Mouse (Mus musculus) midbrain, embryonic 15.5 days (tissue): ENCODE results near the gene Hoxb7. TPM values are rescaled to one million over a fixed set of nuclear protein-coding genes. Genes with fewer than 3 reads are reported as not detected.

ENCODE experiments used
- ATAC-seq: fragments of 200-750 bp; cut with Nextera tagmentation; replicated peaks from 2 replicates; pipeline ENCODE4 v1.8.0; 2017; ENCODE audit warnings: moderate TSS enrichment
- H3K27ac ChIP-seq: fragments of 300-500 bp; sonication (generic); 2 replicates; pipeline ENCODE4 v1.5.1; 2015; ENCODE audit warnings: mild to moderate bottlenecking, inconsistent platforms
- H3K27me3 ChIP-seq: fragments of 300-500 bp; sonication (generic); replicated peaks from 2 replicates; pipeline ENCODE4 v1.6.1; 2015; ENCODE audit warnings: inconsistent platforms
- H3K36me3 ChIP-seq: fragments of 300-500 bp; sonication (generic); replicated peaks from 2 replicates; pipeline ENCODE4 v1.6.1; 2015; ENCODE audit warnings: inconsistent platforms
- H3K4me1 ChIP-seq: fragments of 300-500 bp; sonication (generic); 2 replicates; pipeline ENCODE4 v1.6.1; 2015; ENCODE audit warnings: inconsistent platforms
- H3K4me2 ChIP-seq: fragments of 300-500 bp; sonication (generic); 2 replicates; pipeline ENCODE4 v1.6.1; 2015; ENCODE audit warnings: inconsistent platforms, mild to moderate bottlenecking, moderate library complexity
- H3K4me3 ChIP-seq: fragments of 300-500 bp; sonication (generic); 2 replicates; pipeline ENCODE4 v1.5.1; 2015; ENCODE audit warnings: mild to moderate bottlenecking, inconsistent platforms
- H3K9ac ChIP-seq: fragments of 300-500 bp; sonication (generic); 2 replicates; pipeline ENCODE4 v1.6.1; 2015; ENCODE audit warnings: mild to moderate bottlenecking, inconsistent platforms
- H3K9me3 ChIP-seq: fragments of 300-500 bp; sonication (generic); 2 replicates; pipeline ENCODE4 v1.6.1; 2016; ENCODE audit warnings: inconsistent platforms
- whole genome bisulfite sequencing: fragments of 180-500 bp; shearing (Covaris S2); methylation state at CpG from one replicate; pipeline ENCODE4 v1.1.7; 2015; ENCODE audit warnings: mixed read lengths; 5-methylcytosine and 5-hydroxymethylcytosine counted together
- polyA plus RNA-seq: library from polyadenylated mRNA; unstranded; fragments of >200 nt; fragmentation: Nextera tagmentation; extraction: Ambion mirVana; gene quantifications from 2 replicates; pipeline ENCODE4 v1.2.1, GENCODE M21; 2015

Gene Hoxb7
- polyA plus RNA-seq, 1 experiment from 2014 or later, result not detected

DNA sequence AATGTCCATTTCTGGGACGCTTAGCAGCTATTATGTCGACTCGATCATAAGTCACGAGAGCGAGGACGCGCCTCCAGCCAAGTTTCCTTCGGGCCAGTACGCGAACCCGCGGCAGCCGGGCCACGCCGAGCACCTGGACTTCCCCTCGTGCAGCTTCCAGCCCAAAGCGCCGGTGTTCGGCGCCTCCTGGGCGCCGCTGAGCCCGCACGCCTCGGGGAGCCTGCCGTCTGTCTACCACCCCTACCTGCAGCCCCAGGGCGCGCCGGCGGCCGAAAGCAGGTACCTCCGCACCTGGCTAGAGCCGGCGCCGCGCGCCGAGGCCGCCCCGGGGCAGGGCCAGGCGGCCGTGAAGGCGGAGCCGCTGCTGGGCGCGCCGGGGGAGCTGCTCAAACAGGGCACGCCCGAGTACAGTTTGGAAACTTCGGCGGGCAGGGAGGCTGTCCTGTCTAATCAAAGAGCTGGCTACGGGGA is 14.8 kb upstream of the Hoxb7 start:
- Histone ChIP-seq H3K27me3 (peaks cover 98% of the 10 kb centered on the region), H3K27ac (no peak overlapping the region), H3K9me3 (no peaks in the 10 kb centered on the region), H3K9ac (no peak overlapping the region), H3K4me3 (no peak overlapping the region), H3K36me3 (no peaks in the 10 kb centered on the region), H3K4me2 (no peak overlapping the region; the same call in 1 of the 2 replicates), H3K4me1 (peaks cover 4% of the 10 kb centered on the region; the same call in 1 of the 2 replicates)
- ATAC-seq, result no peak
- WGBS, result under 1% methylated on average over 52 of the region's 52 CpGs

DNA sequence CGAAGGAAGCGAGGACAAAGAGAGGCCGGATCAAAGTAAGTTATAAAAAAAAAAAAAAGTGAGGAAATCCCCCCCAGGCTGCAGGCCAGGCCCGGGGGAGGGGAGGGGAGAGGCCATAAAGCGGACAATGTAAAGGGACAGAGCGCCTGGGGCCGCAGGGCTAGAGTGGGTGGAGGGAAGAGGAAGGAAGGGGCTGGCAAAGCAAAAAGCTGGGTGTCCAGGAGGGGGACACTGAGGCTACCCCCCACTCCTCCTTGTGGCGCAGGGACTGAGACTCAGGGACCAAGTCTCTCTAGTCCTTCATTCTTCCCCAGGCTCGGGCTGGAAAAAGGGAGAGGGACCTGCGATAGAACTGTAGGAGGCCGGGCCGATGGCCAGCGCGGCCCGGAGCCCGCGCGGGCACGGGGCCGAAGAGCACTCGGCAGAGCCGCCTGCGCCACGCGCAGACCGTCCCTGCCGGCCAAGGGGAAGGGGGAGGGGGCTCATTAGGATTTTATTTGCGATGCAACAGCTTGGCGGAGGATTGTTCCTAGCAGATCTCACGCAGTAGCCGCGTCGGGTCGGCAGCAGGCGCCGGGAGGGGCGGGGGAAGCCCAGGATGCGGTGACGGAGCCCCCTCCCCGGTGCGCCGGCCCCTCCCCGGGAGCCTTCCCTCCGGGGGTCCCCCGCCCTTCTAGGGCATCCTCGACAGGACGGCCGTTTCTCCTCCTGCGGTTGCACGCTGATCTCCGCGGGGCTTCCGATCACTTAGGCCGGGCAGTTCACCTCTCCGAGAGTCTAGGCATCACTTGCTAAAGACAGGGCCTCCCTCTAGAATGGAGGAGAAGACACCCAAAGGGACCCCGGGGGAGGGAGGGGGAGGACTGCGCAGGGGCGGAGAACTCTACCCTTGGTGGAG is 14.2 kb upstream of the Hoxb7 start:
- Histone ChIP-seq H3K4me3 (no peak overlapping the region), H3K27ac (no peak overlapping the region)
- WGBS, result under 1% methylated on average over 58 of the region's 58 CpGs

GRCm38 (mm10) chr11:96274428-96274827 is 12.0 kb upstream of the Hoxb7 start:
- 5% methylated on average over 10 of the region's 10 CpGs for WGBS

More for the DNA sequence above, 14.2 kb upstream of the Hoxb7 start:
- Histone ChIP-seq H3K27me3 (peaks cover 98% of the 10 kb centered on the region), H3K4me2 (peak overlapping the region; percentile 24), H3K36me3 (no peaks in the 10 kb centered on the region), H3K9me3 (no peaks in the 10 kb centered on the region), H3K4me1 (peaks cover 4% of the 10 kb centered on the region; the same call in 1 of the 2 replicates), H3K9ac (no peak overlapping the region)
- no peak for ATAC-seq

GRCm38 (mm10) chr11:96275896-96276295 is 10.5 kb upstream of the Hoxb7 start:
- no peaks in the 10 kb centered on the region for H3K36me3 ChIP-seq
- no peaks in the 10 kb centered on the region for H3K9me3 ChIP-seq
- WGBS, result 5% methylated on average over 4 of the region's 4 CpGs
- H3K27ac ChIP-seq, result no peak overlapping the region
- peaks cover 100% of the 10 kb centered on the region for H3K27me3 ChIP-seq
- H3K9ac ChIP-seq, result no peak overlapping the region
- ATAC-seq, result no peak
- H3K4me2 ChIP-seq, result no peak overlapping the region
- H3K4me1 ChIP-seq, result peaks cover 4% of the 10 kb centered on the region; the same call in 1 of the 2 replicates
- no peak overlapping the region for H3K4me3 ChIP-seq

More at GRCm38 (mm10) chr11:96274428-96274827, 12.0 kb upstream of the Hoxb7 start:
- H3K9me3 ChIP-seq, result no peaks in the 10 kb centered on the region
- no peak for ATAC-seq
- H3K36me3 ChIP-seq, result no peaks in the 10 kb centered on the region
- peaks cover 4% of the 10 kb centered on the region; the same call in 1 of the 2 replicates for H3K4me1 ChIP-seq
- no peak overlapping the region for H3K9ac ChIP-seq
- H3K27me3 ChIP-seq, result peaks cover 100% of the 10 kb centered on the region
- no peak overlapping the region for H3K27ac ChIP-seq
- H3K4me2 ChIP-seq, result no peak overlapping the region
- no peak overlapping the region for H3K4me3 ChIP-seq

DNA sequence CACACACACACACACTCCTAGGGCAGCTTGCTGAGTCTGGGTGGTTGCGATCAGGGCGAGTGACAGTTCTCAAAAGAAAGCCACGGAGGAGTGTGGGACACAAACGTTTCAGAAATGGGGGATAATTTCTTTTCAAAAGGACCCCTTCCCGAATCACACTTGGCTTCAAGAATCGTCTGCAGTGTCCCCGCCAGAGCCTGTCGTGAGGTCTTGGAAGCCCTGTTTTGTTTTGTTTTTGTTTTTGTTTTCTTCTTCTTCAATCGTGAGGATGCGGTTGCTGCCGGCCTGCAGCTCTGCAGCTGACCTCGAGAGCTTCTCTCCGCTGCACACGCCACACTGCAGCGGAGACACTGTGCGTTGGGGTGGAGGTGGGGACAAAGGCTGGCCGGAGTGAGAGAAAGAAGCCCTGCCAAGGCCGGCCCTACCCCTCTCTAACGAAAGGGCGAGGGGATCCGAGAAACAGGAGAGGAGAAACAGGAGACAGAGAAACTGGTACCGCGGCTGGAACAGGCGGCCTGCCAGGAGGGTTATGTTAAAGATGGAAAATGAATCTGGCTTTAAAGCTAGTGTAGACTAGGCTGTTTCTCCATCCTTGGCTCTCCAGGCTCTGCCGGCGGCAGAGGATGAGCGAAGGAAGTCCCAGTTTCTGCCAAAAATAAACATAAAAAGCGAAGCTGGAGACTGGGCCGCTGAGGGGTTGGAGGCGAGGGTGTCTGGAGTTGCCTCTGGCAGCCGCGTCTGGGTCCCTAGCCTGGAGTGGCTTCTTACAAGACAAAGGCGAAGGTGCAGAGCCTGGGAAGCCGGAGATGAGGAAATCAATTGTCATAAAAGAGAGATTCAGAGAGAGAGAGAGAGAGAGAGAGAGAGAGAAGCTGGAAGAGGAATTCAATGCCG is 9.0 kb upstream of the Hoxb7 start:
- Histone ChIP-seq H3K36me3 (no peaks in the 10 kb centered on the region), H3K9ac (no peak overlapping the region), H3K9me3 (no peaks in the 10 kb centered on the region), H3K27ac (no peak overlapping the region), H3K4me1 (peaks cover 1% of the 10 kb centered on the region; the same call in 1 of the 2 replicates), H3K4me3 (no peak overlapping the region), H3K4me2 (no peak overlapping the region), H3K27me3 (peaks cover 98% of the 10 kb centered on the region)
- 2% methylated on average over 35 of the region's 35 CpGs for WGBS
- ATAC-seq, result no peak

DNA sequence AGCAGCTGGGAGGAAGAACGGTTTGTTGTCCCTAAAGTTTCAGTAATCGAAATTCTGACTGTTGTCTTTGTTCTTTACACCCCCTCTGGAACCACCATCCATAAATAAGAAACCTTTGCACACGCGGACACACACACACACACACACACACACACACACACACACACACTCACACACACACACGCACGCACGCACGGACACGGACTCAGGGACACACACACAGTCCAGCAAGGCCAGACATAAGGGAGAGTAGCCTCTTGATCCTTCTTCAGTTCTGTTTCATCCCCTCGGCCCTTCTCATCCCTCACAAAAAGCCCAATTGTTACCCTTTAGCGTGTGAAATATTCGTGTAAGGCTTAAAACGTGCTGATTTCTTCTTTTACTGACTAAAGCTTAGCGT is 8.1 kb upstream of the Hoxb7 start:
- H3K9ac ChIP-seq, result no peak overlapping the region
- WGBS, result 22% methylated on average over 14 of the region's 14 CpGs
- H3K36me3 ChIP-seq, result no peaks in the 10 kb centered on the region
- H3K4me2 ChIP-seq, result no peak overlapping the region
- H3K4me1 ChIP-seq, result no peaks in the 10 kb centered on the region
- no peak overlapping the region for H3K27ac ChIP-seq
- no peak for ATAC-seq
- no peak overlapping the region for H3K4me3 ChIP-seq
- H3K27me3 ChIP-seq, result peaks cover 96% of the 10 kb centered on the region
- no peaks in the 10 kb centered on the region for H3K9me3 ChIP-seq

GRCm38 (mm10) chr11:96278773-96279172 is 7.7 kb upstream of the Hoxb7 start:
- WGBS, result under 1% methylated on average over 9 of the region's 9 CpGs
- ATAC-seq, result peak; percentile 62; the same call in 1 of the 2 replicates
- Histone ChIP-seq H3K27ac (no peak overlapping the region), H3K4me3 (no peak overlapping the region), H3K36me3 (no peaks in the 10 kb centered on the region), H3K4me1 (no peaks in the 10 kb centered on the region), H3K4me2 (no peak overlapping the region), H3K27me3 (peaks cover 96% of the 10 kb centered on the region), H3K9me3 (no peaks in the 10 kb centered on the region), H3K9ac (no peak overlapping the region)

- Histone ChIP-seq H3K9ac (no peak overlapping the region), H3K27ac (no peak overlapping the region), H3K36me3 (no peaks in the 10 kb centered on the region), H3K4me3 (no peak overlapping the region), H3K27me3 (peaks cover 96% of the 10 kb centered on the region), H3K4me2 (no peak overlapping the region), H3K9me3 (no peaks in the 10 kb centered on the region), H3K4me1 (peaks cover 6% of the 10 kb centered on the region; the same call in 1 of the 2 replicates)
- no peak for ATAC-seq
- 2% methylated on average over 31 of the region's 31 CpGs for WGBS
Observed at GRCm38 (mm10) chr11:96279421-96280233, 6.8 kb upstream of the Hoxb7 start.

- no peaks in the 10 kb centered on the region for H3K36me3 ChIP-seq
- H3K9me3 ChIP-seq, result no peaks in the 10 kb centered on the region
- ATAC-seq, result no peak
- H3K27me3 ChIP-seq, result peaks cover 94% of the 10 kb centered on the region
- no peak overlapping the region for H3K4me3 ChIP-seq
- no peak overlapping the region for H3K4me2 ChIP-seq
- 7% methylated on average over 8 of the region's 8 CpGs for WGBS
- H3K4me1 ChIP-seq, result peaks cover 6% of the 10 kb centered on the region; the same call in 1 of the 2 replicates
- no peak overlapping the region for H3K27ac ChIP-seq
- H3K9ac ChIP-seq, result no peak overlapping the region
Observed at GRCm38 (mm10) chr11:96280399-96281378, 5.7 kb upstream of the Hoxb7 start.

DNA sequence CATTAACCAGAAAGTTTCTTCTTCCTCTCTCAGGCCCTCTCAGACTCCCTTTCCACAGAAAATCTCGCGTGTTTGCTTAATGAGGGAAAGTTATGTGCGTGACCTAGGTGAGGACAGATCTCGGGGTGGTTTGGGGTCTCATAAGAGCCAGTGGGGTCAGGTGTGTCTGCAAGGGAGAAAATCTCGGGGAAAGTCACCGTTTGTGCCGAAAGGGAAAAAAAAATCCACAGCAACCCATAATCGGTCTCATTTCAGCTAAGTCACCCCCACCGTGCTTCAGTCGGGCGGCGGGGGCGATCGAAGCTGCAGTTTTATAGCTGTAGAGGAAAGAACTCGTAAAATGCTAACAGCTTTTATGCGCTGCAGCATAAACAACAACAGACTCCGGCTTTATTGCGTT is 5.0 kb upstream of the Hoxb7 start:
- H3K4me2 ChIP-seq, result no peak overlapping the region
- H3K4me1 ChIP-seq, result peaks cover 6% of the 10 kb centered on the region; the same call in 1 of the 2 replicates
- no peaks in the 10 kb centered on the region for H3K36me3 ChIP-seq
- WGBS, result 5% methylated on average over 18 of the region's 18 CpGs
- ATAC-seq, result no peak
- H3K27ac ChIP-seq, result no peak overlapping the region
- no peaks in the 10 kb centered on the region for H3K9me3 ChIP-seq
- no peak overlapping the region for H3K4me3 ChIP-seq
- H3K27me3 ChIP-seq, result peaks cover 94% of the 10 kb centered on the region
- H3K9ac ChIP-seq, result no peak overlapping the region
